Mouse (Mus musculus): ENCODE results near the gene Ttc30b.
"Not testable (repeated sequence)": the region's sequence is repeated elsewhere in the genome, so short reads cannot be mapped to it uniquely, and the experiment has no call there.

The Ttc30b gene

GRCm38 (mm10) chr2:75938117-75939063, at the start of gene Ttc30b:
Ttc30b (minus strand) TSS chr2:75938585.
- peak; percentile 92 for DNase-seq (ENCODE audit: low spot score)

- no peak for DNase-seq (ENCODE audit: low spot score)
Measured at GRCm38 (mm10) chr2:75987739-75988138, 49.4 kb upstream of the Ttc30b start.

- DNase-seq (ENCODE audit: low spot score) = peak; percentile 92
Measured at GRCm38 (mm10) chr2:75985124-75985523, 46.7 kb upstream of the Ttc30b start.

GRCm38 (mm10) chr2:75983847-75984246, 45.5 kb upstream of the Ttc30b start:
- no peak for DNase-seq (ENCODE audit: low spot score)

- no peak for DNase-seq (ENCODE audit: low spot score)
Measured at GRCm38 (mm10) chr2:75983091-75983490, 44.7 kb upstream of the Ttc30b start.

GRCm38 (mm10) chr2:75982626-75983025, 44.2 kb upstream of the Ttc30b start:
- no peak for DNase-seq (ENCODE audit: low spot score)

- peak; percentile 93 for DNase-seq (ENCODE audit: low spot score)
Measured at GRCm38 (mm10) chr2:75981440-75982081, 43.2 kb upstream of the Ttc30b start, which contains the start of gene Ttc30a1. Ttc30a1 (minus strand) TSS chr2:75981967.

GRCm38 (mm10) chr2:75980933-75981439, 42.6 kb upstream of the Ttc30b start:
- not testable (repeated sequence) for DNase-seq (ENCODE audit: low spot score)

- DNase-seq (ENCODE audit: low spot score) = peak; percentile 66
Measured at GRCm38 (mm10) chr2:75977752-75978368, 39.5 kb upstream of the Ttc30b start, which contains the start of gene Ttc30a2. Ttc30a2 (minus strand) TSS chr2:75978170.

- not testable (repeated sequence) for DNase-seq (ENCODE audit: low spot score)
Measured at GRCm38 (mm10) chr2:75976070-75976469, 37.7 kb upstream of the Ttc30b start.

GRCm38 (mm10) chr2:75974131-75974530, 35.7 kb upstream of the Ttc30b start:
- DNase-seq (ENCODE audit: low spot score) = no peak

GRCm38 (mm10) chr2:75964972-75965371, 26.6 kb upstream of the Ttc30b start:
- peak; percentile 91 for DNase-seq (ENCODE audit: low spot score)

GRCm38 (mm10) chr2:75964512-75964911, 26.1 kb upstream of the Ttc30b start:
- DNase-seq (ENCODE audit: low spot score) = peak; percentile 84

GRCm38 (mm10) chr2:75964051-75964450, 25.7 kb upstream of the Ttc30b start:
- DNase-seq (ENCODE audit: low spot score) = no peak

GRCm38 (mm10) chr2:75963211-75963840, 24.9 kb upstream of the Ttc30b start:
- peak; percentile 39 for DNase-seq (ENCODE audit: low spot score)

- peak; percentile 65 for DNase-seq (ENCODE audit: low spot score)
Measured at GRCm38 (mm10) chr2:75960366-75961330, 22.3 kb upstream of the Ttc30b start.

- DNase-seq (ENCODE audit: low spot score) = no peak
Measured at GRCm38 (mm10) chr2:75959850-75960365, 21.5 kb upstream of the Ttc30b start.

GRCm38 (mm10) chr2:75959183-75959849, 20.9 kb upstream of the Ttc30b start:
- DNase-seq (ENCODE audit: low spot score) = peak; percentile 64

GRCm38 (mm10) chr2:75955709-75956108, 17.3 kb upstream of the Ttc30b start:
- DNase-seq (ENCODE audit: low spot score) = no peak

- no peak for DNase-seq (ENCODE audit: low spot score)
Measured at GRCm38 (mm10) chr2:75953320-75953719, 14.9 kb upstream of the Ttc30b start.
